Mouse (Mus musculus) intestine, embryonic 16.5 days (tissue): ENCODE measurements around the gene Clec16a. TPM values are rescaled to one million over a fixed set of nuclear protein-coding genes. Genes with fewer than 3 reads are reported as not detected.

Experiments used
- ATAC-seq: fragments of 200-750 bp; cut with Nextera tagmentation; 2 replicates; pipeline ENCODE4 v1.8.0; 2017; ENCODE audit warnings: moderate TSS enrichment, moderate library complexity
- H3K27ac ChIP-seq: fragments of 300-500 bp; sonication (generic); 2 replicates; pipeline ENCODE4 v1.5.1; 2014; ENCODE audit warnings: mild to moderate bottlenecking, low read length
- H3K27me3 ChIP-seq: fragments of 300-500 bp; sonication (generic); replicated peaks from 2 replicates; pipeline ENCODE4 v1.6.1; 2014; ENCODE audit warnings: low read length, control low read depth, mixed read lengths; ENCODE audit not compliant: control insufficient read depth, insufficient read depth
- H3K36me3 ChIP-seq: fragments of 300-500 bp; sonication (generic); 2 replicates; pipeline ENCODE4 v1.6.1; 2014; ENCODE audit warnings: low read length, control low read depth; ENCODE audit not compliant: control insufficient read depth, insufficient read depth
- H3K4me1 ChIP-seq: fragments of 300-500 bp; sonication (generic); 2 replicates; pipeline ENCODE4 v1.6.1; 2014; ENCODE audit warnings: low read length, control low read depth, mixed read lengths; ENCODE audit not compliant: control insufficient read depth, insufficient read depth
- H3K4me2 ChIP-seq: fragments of 300-500 bp; sonication (generic); 2 replicates; pipeline ENCODE4 v1.6.1; 2014; ENCODE audit warnings: low read depth, low read length, control low read depth
- H3K4me3 ChIP-seq: fragments of 300-500 bp; sonication (generic); 2 replicates; pipeline ENCODE4 v1.5.1; 2014; ENCODE audit warnings: mild to moderate bottlenecking, low read length
- H3K9ac ChIP-seq: fragments of 300-500 bp; sonication (generic); 2 replicates; pipeline ENCODE4 v1.6.1; 2014; ENCODE audit warnings: low read depth, low read length
- H3K9me3 ChIP-seq: fragments of 300-500 bp; sonication (generic); 2 replicates; pipeline ENCODE4 v1.6.1; 2016; ENCODE audit warnings: low read length, control low read depth; ENCODE audit not compliant: control insufficient read depth
- WGBS: fragments of 180-500 bp; shearing (Covaris S2); extraction: QIAGEN DNeasy Blood & Tissue Kit; methylation state at CpG from one replicate; pipeline ENCODE4 v1.1.7; 2014; 5-methylcytosine and 5-hydroxymethylcytosine counted together
- polyA plus RNA-seq: library from polyadenylated mRNA; unstranded; fragments of >200 nt; fragmentation: Nextera tagmentation; extraction: Ambion mirVana; gene quantifications from 2 replicates; pipeline ENCODE4 v1.2.1, GENCODE M21; 2015

Gene Clec16a
- polyA plus RNA-seq, 1 experiment from 2014 or later, result 24.3 TPM

DNA sequence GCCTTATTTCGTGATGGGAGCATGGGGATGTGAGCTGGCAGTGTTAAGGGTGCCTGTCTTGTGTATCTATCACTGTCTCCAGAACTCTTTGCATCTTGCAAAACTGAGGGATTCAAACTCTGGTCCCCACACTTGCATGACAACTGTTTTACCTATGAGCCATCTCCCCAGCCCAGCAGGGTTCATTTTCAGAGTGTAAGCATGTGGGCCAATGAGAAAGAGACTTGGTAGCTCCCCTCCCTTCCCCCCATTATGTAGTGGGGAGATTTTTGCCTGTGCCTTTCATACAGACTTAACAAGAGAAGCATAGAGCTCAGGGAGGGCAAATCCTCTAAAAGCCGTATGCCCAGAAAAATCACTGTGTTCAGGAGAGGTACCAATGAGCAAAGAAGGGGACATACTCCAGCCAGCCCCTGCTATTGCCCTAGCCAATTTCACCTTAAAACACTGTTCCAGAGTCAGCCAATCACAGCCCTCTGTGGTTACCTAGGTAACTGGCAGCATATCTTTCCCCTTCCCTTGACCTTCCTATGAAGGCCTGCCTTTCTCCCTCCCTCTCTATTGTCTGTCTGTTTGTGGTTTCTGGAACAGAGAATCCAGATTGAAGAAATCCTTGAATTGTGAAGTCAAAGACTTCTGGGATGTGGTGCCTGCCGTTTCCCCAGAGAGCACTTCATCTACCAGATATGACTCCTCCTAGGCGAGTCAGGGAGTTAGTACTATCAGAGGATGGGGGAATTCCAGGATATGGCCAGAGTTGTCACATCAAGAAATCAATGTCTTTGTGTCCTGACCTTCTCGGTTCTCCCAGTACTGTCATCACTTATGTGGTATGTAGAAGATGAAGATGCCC, 55.0 kb downstream of the Clec16a start:
- H3K27me3 ChIP-seq, result no peaks in the 10 kb centered on the region
- no peak overlapping the region for H3K9ac ChIP-seq
- H3K9me3 ChIP-seq, result no peaks in the 10 kb centered on the region
- no peak overlapping the region for H3K4me2 ChIP-seq
- no peak overlapping the region for H3K4me3 ChIP-seq
- WGBS, result 64% methylated on average over 5 of the region's 5 CpGs
- no peak overlapping the region for H3K27ac ChIP-seq
- no peak for ATAC-seq
- no peaks in the 10 kb centered on the region for H3K36me3 ChIP-seq
- H3K4me1 ChIP-seq, result no peaks in the 10 kb centered on the region

DNA sequence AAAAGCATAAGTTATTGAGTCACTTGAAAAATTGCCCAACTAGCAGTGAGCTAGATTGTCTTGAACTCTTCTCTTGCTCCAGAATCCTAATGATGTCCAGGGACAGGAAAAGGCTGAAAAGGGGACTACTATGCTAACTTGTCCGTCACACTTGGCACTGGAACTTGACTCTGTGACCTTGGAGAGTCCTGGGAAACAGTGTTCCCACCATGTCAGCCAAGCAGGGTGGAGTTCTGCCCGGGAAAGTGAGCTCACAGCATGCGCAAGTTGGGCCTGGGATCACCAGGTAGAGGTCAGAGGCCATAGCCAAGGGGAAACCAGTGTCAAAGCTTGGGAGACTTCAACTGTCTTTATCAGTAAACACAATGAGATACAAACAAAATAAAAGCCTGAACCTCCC, 62.7 kb downstream of the Clec16a start:
- H3K36me3 ChIP-seq, result no peaks in the 10 kb centered on the region
- ATAC-seq, result no peak

DNA sequence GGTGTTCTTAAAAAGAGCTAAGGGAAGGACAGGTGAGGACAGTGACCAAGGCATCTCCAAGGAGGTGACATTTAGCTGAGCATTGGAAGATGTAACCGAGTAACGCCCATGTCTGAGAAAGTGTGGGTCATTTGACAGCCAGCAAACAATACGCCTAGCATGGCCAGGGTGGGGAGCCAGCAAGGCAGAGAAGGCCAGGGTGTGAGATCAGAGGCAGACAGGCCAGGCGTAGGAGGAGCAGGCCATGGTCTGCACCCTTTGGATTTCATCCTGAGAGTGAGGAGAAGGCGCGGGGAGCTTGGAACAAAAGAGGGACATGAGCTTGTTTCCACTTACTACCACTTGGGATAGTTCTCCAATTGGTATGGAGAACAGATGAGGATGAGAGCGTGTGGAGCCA, 64.8 kb downstream of the Clec16a start:
- H3K9me3 ChIP-seq, result no peaks in the 10 kb centered on the region
- H3K36me3 ChIP-seq, result no peaks in the 10 kb centered on the region
- no peak overlapping the region for H3K4me3 ChIP-seq
- no peak overlapping the region for H3K4me2 ChIP-seq
- H3K9ac ChIP-seq, result no peak overlapping the region
- WGBS, result 92% methylated on average over 7 of the region's 7 CpGs
- no peak overlapping the region for H3K27ac ChIP-seq
- no peaks in the 10 kb centered on the region for H3K27me3 ChIP-seq
- no peaks in the 10 kb centered on the region for H3K4me1 ChIP-seq
- no peak for ATAC-seq

More for the DNA sequence above, 62.7 kb downstream of the Clec16a start:
- 78% methylated on average over 3 of the region's 3 CpGs for WGBS
- H3K27me3 ChIP-seq, result no peaks in the 10 kb centered on the region
- H3K9ac ChIP-seq, result no peak overlapping the region
- no peak overlapping the region for H3K27ac ChIP-seq
- no peak overlapping the region for H3K4me2 ChIP-seq
- no peaks in the 10 kb centered on the region for H3K4me1 ChIP-seq
- no peaks in the 10 kb centered on the region for H3K9me3 ChIP-seq
- no peak overlapping the region for H3K4me3 ChIP-seq

DNA sequence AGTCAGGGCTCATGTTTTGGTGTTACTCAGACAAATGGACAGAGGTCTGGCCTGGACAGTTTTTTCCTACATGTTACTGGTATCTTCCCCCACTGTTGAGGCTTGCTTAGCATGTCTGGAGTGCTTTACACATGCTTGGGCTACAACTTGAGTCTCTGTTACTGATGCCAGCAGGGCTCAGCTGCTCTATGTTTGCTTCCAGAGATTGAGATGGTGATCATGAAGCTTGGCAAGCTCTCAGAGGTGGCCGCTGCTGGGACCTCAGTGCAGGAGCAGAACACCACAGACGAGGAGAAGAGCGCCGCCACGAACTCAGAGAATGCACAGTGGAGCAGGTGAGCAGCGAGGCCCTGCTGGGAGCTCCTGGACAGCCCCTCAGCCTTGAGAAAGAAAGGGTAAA, 65.7 kb downstream of the Clec16a start:
- H3K27me3 ChIP-seq, result no peaks in the 10 kb centered on the region
- WGBS, result 86% methylated on average over 6 of the region's 6 CpGs
- H3K9ac ChIP-seq, result no peak overlapping the region
- H3K36me3 ChIP-seq, result no peaks in the 10 kb centered on the region
- no peak overlapping the region for H3K4me2 ChIP-seq
- H3K9me3 ChIP-seq, result no peaks in the 10 kb centered on the region
- H3K4me3 ChIP-seq, result no peak overlapping the region
- H3K27ac ChIP-seq, result no peak overlapping the region
- no peaks in the 10 kb centered on the region for H3K4me1 ChIP-seq
- no peak for ATAC-seq

DNA sequence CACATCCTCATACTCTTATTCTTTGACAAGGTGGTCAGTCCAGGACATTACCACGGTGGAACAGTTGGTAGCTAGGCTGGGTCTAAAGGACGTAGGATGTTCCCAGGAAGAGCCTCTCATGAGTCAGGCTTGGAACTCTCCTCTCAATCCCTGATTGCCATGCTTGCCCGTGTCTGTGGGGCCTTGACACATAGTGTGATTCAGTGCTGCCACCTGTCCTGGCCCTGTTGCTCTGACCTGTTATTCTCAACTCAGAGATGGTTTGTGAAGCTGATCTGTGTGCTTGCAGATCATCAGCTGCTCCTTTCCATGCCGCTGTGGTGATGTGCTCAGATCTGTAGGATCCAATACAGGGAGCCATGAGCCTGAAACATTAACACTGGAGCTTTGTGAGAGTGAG, 66.2 kb downstream of the Clec16a start:
- H3K27me3 ChIP-seq, result no peaks in the 10 kb centered on the region
- ATAC-seq, result no peak
- H3K9me3 ChIP-seq, result no peaks in the 10 kb centered on the region
- H3K9ac ChIP-seq, result no peak overlapping the region
- H3K4me1 ChIP-seq, result no peaks in the 10 kb centered on the region
- no peak overlapping the region for H3K27ac ChIP-seq
- H3K4me3 ChIP-seq, result no peak overlapping the region
- 85% methylated on average over 4 of the region's 4 CpGs for WGBS
- H3K4me2 ChIP-seq, result no peak overlapping the region
- no peaks in the 10 kb centered on the region for H3K36me3 ChIP-seq

DNA sequence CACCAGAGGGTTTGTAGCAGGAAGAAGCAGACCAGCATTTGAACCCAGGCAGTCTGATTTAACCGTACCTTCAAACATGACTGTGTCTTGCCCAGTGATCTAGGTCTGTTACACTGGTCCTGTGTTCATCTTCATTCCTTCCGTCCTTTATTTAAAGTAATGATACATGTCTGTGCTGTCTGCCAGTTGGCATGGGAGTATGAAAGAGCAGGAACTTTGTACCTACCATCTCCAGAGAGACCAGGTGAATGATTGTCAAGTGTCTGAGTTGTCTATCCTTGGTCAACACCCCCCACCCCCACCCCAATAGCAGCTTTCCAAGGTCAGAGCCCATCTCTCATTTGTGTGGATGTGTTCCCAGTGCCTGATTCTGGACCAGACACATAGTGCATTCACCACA, 68.9 kb downstream of the Clec16a start:
- Histone ChIP-seq H3K27ac (no peak overlapping the region), H3K4me1 (no peaks in the 10 kb centered on the region), H3K9ac (no peak overlapping the region), H3K9me3 (no peaks in the 10 kb centered on the region), H3K4me3 (no peak overlapping the region), H3K4me2 (no peak overlapping the region), H3K27me3 (no peaks in the 10 kb centered on the region), H3K36me3 (no peaks in the 10 kb centered on the region)
- ATAC-seq, result no peak
- WGBS, result 94% methylated on average over 2 of the region's 2 CpGs

DNA sequence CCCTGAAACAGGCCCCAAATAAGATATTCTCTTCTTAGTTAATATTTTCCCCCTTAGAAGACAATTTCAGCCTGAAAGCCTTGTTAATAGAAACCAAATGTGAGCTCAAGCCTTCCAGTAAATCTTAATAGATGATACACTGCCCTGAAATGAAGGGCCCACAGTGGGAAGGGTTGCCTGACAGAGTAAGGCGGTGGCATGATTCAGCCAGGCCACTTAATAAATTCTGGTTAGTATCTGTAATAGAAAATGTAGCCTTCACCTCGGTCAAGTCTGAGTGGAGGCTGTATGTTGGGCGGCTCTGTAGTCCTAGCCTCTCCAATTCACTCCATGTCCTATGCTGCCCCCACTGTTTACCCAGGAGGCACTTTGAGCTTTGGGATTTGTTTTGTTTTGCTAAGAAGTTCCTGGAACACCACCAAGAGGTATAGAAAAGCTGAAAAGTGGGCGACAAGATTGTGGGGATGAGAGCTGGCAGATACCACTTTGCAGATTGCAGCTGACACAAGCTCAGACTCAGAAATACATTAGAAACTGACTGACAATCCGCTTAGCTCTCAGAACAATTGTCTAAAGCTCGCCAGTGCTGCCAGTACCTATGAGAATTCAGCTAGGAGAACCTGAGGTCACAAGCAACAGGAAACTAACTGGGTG, 75.9 kb downstream of the Clec16a start:
- Histone ChIP-seq H3K27ac (no peak overlapping the region), H3K9ac (no peak overlapping the region), H3K4me3 (no peak overlapping the region), H3K36me3 (no peaks in the 10 kb centered on the region), H3K4me1 (no peaks in the 10 kb centered on the region), H3K4me2 (no peak overlapping the region), H3K27me3 (no peaks in the 10 kb centered on the region), H3K9me3 (no peaks in the 10 kb centered on the region)
- no peak for ATAC-seq
- 65% methylated on average over 6 of the region's 6 CpGs for WGBS

DNA sequence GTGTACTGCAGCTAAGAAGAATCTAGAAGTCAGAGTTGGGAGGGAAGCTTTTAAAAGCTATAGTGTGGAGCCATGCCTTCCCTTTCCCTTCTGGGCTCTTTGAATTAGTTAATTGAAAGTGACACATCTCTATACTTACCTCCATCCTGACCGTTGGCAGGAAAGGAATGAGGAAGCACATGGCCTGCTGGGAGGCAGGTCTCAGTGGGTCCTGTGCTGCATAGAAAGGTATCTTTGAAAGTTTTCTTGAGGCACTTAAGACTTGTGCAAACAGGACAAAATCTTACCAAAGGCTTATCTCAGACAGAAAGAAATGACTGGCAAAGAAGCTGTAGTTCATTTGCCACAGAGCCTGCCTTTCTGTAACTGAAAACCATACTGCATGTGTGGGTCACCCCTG, 76.6 kb downstream of the Clec16a start:
- no peak overlapping the region for H3K9ac ChIP-seq
- no peak overlapping the region for H3K27ac ChIP-seq
- no peak for ATAC-seq
- 48% methylated on average over 1 of the region's 1 CpGs for WGBS
- no peaks in the 10 kb centered on the region for H3K27me3 ChIP-seq
- no peak overlapping the region for H3K4me3 ChIP-seq
- no peaks in the 10 kb centered on the region for H3K4me1 ChIP-seq
- H3K4me2 ChIP-seq, result no peak overlapping the region
- no peaks in the 10 kb centered on the region for H3K9me3 ChIP-seq
- no peaks in the 10 kb centered on the region for H3K36me3 ChIP-seq

DNA sequence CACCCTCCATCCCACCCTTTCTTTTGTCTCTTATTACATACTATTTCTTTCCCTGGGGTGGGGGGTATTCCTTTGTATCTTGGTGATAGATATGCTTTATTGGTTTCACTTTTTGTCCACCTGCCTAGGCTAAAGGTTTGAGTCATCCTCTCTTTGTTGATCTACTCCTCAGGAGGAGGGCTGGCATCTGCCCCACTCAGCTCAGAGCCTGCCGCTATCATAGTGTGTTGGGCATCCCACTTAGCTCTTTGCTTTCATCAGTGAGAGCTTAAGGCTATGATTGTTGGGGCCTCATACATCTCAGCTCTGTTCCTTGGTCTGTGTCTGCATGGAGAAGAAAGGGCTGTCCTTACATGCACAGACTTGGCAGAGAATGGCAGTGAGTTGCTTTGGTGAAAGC, 81.0 kb downstream of the Clec16a start:
- ATAC-seq, result no peak

More for the DNA sequence above, 81.0 kb downstream of the Clec16a start:
- Histone ChIP-seq H3K36me3 (no peaks in the 10 kb centered on the region), H3K4me1 (peaks cover 7% of the 10 kb centered on the region; the same call in 1 of the 2 replicates), H3K9me3 (no peaks in the 10 kb centered on the region), H3K27ac (no peak overlapping the region), H3K4me3 (no peak overlapping the region), H3K4me2 (no peak overlapping the region), H3K9ac (no peak overlapping the region), H3K27me3 (no peaks in the 10 kb centered on the region)
- 93% methylated on average over 1 of the region's 1 CpGs for WGBS
